Mouse (Mus musculus) forebrain, embryonic 15.5 days (tissue): ENCODE data around the gene Sh3bp5. TPM values are rescaled to one million over a fixed set of nuclear protein-coding genes. Genes with fewer than 3 reads are reported as not detected.

Source experiments
- ATAC-seq: fragments of 200-750 bp; cut with Nextera tagmentation; replicated peaks from 2 replicates; pipeline ENCODE4 v1.8.0; 2017; ENCODE audit warnings: mild to moderate bottlenecking, moderate TSS enrichment, moderate library complexity
- H3K27ac ChIP-seq: fragments of 300-500 bp; sonication (generic); replicated peaks from 2 replicates; pipeline ENCODE4 v1.5.1; 2015; ENCODE audit warnings: mild to moderate bottlenecking, inconsistent platforms
- H3K27me3 ChIP-seq: fragments of 300-500 bp; sonication (generic); 2 replicates; pipeline ENCODE4 v1.6.1; 2015; ENCODE audit warnings: inconsistent platforms
- H3K36me3 ChIP-seq: fragments of 300-500 bp; sonication (generic); 2 replicates; pipeline ENCODE4 v1.6.1; 2015; ENCODE audit warnings: mild to moderate bottlenecking, inconsistent platforms
- H3K4me1 ChIP-seq: fragments of 300-500 bp; sonication (generic); 2 replicates; pipeline ENCODE4 v1.6.1; 2015; ENCODE audit warnings: inconsistent platforms
- H3K4me2 ChIP-seq: fragments of 300-500 bp; sonication (generic); replicated peaks from 2 replicates; pipeline ENCODE4 v1.6.1; 2015; ENCODE audit warnings: mild to moderate bottlenecking, inconsistent platforms
- H3K4me3 ChIP-seq: fragments of 300-500 bp; sonication (generic); 2 replicates; pipeline ENCODE4 v1.5.1; 2015; ENCODE audit warnings: mild to moderate bottlenecking, inconsistent platforms
- H3K9ac ChIP-seq: fragments of 300-500 bp; sonication (generic); replicated peaks from 2 replicates; pipeline ENCODE4 v1.6.1; 2015; ENCODE audit warnings: mild to moderate bottlenecking, inconsistent platforms
- H3K9me3 ChIP-seq: fragments of 300-500 bp; sonication (generic); 2 replicates; pipeline ENCODE4 v1.6.1; 2016; ENCODE audit warnings: inconsistent platforms
- WGBS: fragments of 180-500 bp; shearing (Covaris S2); methylation state at CpG from one replicate; pipeline ENCODE4 v1.1.7; 2015; ENCODE audit warnings: mixed read lengths; 5-methylcytosine and 5-hydroxymethylcytosine counted together
- polyA plus RNA-seq: library from polyadenylated mRNA; unstranded; fragments of >200 nt; fragmentation: Nextera tagmentation; extraction: Ambion mirVana; gene quantifications from 2 replicates; pipeline ENCODE4 v1.2.1, GENCODE M21; 2015

Gene Sh3bp5
- polyA plus RNA-seq, 1 experiment from 2014 or later = 115 TPM

DNA sequence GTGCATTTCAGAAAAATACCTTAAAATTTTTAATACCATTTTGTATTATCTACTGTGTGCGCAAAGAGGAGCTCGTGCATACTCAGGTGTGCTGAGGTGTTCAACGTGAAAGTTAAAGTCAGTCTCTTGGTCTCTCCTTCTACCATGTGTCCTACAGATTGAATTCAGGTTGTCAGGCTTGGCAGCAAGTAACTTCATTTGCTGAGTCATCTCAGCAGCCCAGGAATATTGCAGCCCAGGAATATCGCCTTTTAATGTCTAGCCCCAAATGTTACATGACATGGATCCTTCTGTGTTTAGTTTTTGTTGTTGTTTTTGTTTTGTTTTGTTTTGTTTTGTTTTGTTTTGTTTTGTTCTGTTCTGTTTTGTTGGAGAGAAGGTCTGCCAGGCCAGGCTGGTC, 31.2 kb downstream of the Sh3bp5 start:
- Histone ChIP-seq H3K4me3 (no peak overlapping the region), H3K36me3 (peaks cover 12% of the 10 kb centered on the region), H3K9ac (no peak overlapping the region), H3K27me3 (no peaks in the 10 kb centered on the region), H3K27ac (no peak overlapping the region), H3K4me1 (no peaks in the 10 kb centered on the region), H3K4me2 (no peak overlapping the region), H3K9me3 (no peaks in the 10 kb centered on the region)
- WGBS = 94% methylated on average over 4 of the region's 4 CpGs
- ATAC-seq = no peak

GRCm38 (mm10) chr14:31403995-31404394, 31.9 kb downstream of the Sh3bp5 start:
- H3K27ac ChIP-seq = no peak overlapping the region
- no peak overlapping the region for H3K4me2 ChIP-seq
- no peaks in the 10 kb centered on the region for H3K9me3 ChIP-seq
- ATAC-seq = no peak
- no peaks in the 10 kb centered on the region for H3K4me1 ChIP-seq
- no peaks in the 10 kb centered on the region for H3K27me3 ChIP-seq
- no peak overlapping the region for H3K9ac ChIP-seq
- WGBS = 88% methylated on average over 8 of the region's 8 CpGs
- peaks cover 12% of the 10 kb centered on the region for H3K36me3 ChIP-seq
- no peak overlapping the region for H3K4me3 ChIP-seq

GRCm38 (mm10) chr14:31403556-31403955, 32.3 kb downstream of the Sh3bp5 start:
- Histone ChIP-seq H3K27me3 (no peaks in the 10 kb centered on the region), H3K4me3 (no peak overlapping the region), H3K9ac (no peak overlapping the region), H3K4me1 (no peaks in the 10 kb centered on the region), H3K4me2 (no peak overlapping the region), H3K27ac (no peak overlapping the region), H3K36me3 (peaks cover 12% of the 10 kb centered on the region), H3K9me3 (no peaks in the 10 kb centered on the region)
- WGBS = 81% methylated on average over 9 of the region's 9 CpGs
- no peak for ATAC-seq

DNA sequence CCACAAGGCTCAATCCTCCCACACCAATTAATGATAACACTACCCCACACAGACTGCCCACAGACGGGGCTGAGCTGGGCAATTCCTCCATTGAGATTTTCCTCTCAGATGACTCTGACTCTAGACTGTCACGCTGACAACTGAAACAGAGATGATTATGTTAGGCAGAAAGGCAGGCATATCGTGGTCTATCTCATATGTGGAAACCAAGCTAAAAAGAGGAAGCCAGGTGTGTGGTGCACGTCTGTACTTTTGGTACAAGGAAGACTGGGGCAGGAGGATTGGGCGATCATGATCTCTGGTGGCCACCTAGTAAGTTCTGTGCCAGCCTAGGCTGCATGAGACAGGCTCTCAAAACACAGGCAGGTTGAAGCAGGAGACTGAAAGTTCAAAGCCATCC, 33.2 kb downstream of the Sh3bp5 start:
- Histone ChIP-seq H3K27me3 (no peaks in the 10 kb centered on the region), H3K9ac (no peak overlapping the region), H3K27ac (no peak overlapping the region), H3K4me2 (no peak overlapping the region), H3K36me3 (peaks cover 12% of the 10 kb centered on the region), H3K9me3 (no peaks in the 10 kb centered on the region), H3K4me1 (no peaks in the 10 kb centered on the region), H3K4me3 (no peak overlapping the region)
- WGBS = 77% methylated on average over 5 of the region's 5 CpGs
- ATAC-seq = no peak

DNA sequence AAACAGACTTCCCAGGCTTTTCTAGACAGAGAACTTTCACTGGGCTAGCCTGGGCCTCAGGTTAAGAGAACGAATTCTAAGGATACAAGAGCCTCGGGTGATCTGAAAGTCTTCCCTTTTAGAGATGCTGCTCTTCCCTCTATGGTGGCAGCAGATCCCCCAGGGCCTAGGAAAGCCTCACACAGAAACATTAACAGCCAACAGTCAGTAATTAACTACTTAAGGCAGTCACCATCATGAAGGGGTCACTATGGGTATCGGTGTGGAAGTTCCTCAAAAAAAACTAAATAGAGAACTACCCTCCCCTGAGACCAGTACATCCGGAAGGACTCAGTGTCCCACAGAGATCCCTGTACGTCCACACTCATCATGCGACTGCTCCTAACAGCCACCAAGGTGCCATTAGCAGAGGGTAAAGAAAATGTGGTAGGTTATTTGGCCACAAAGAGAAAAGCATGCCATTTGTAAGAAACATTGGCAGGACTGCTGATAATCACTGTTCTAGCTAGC, 33.9 kb downstream of the Sh3bp5 start:
- 86% methylated on average over 6 of the region's 6 CpGs for WGBS
- Histone ChIP-seq H3K4me2 (no peak overlapping the region), H3K9ac (no peak overlapping the region), H3K36me3 (peaks cover 10% of the 10 kb centered on the region), H3K9me3 (no peaks in the 10 kb centered on the region), H3K4me1 (no peaks in the 10 kb centered on the region), H3K27ac (no peak overlapping the region), H3K27me3 (no peaks in the 10 kb centered on the region), H3K4me3 (no peak overlapping the region)
- ATAC-seq = no peak

- H3K36me3 ChIP-seq = peaks cover 6% of the 10 kb centered on the region
- ATAC-seq = no peak
- 91% methylated on average over 11 of the region's 11 CpGs for WGBS
- H3K9me3 ChIP-seq = no peaks in the 10 kb centered on the region
- H3K27me3 ChIP-seq = no peaks in the 10 kb centered on the region
- no peak overlapping the region for H3K4me2 ChIP-seq
- no peaks in the 10 kb centered on the region for H3K4me1 ChIP-seq
- no peak overlapping the region for H3K9ac ChIP-seq
- no peak overlapping the region for H3K4me3 ChIP-seq
- no peak overlapping the region for H3K27ac ChIP-seq
Measured at GRCm38 (mm10) chr14:31400896-31401295, 35.0 kb downstream of the Sh3bp5 start.

DNA sequence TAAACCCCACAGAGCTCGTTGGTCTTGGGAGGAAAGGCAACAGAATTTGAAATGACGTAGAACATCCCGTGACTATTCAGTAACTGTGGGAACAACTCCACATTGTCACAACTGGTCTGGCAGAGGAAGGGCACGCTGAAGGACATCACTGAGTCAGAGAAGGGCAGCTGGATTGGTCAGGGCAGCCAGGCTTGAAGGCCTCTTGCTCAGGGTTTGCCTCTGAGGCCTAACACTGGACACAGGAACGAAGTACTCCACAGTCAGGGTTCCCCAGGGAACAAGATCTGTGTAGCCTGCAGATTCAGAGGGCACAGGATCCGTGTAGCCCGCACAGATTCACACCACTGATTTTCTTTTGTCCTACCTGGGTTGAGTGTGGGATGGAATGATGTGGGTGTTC, 35.6 kb downstream of the Sh3bp5 start:
- no peaks in the 10 kb centered on the region for H3K4me1 ChIP-seq
- no peaks in the 10 kb centered on the region for H3K9me3 ChIP-seq
- H3K4me2 ChIP-seq = no peak overlapping the region
- no peak overlapping the region for H3K9ac ChIP-seq
- H3K36me3 ChIP-seq = peaks cover 4% of the 10 kb centered on the region
- no peak overlapping the region for H3K27ac ChIP-seq
- no peak overlapping the region for H3K4me3 ChIP-seq
- no peak for ATAC-seq
- no peaks in the 10 kb centered on the region for H3K27me3 ChIP-seq
- 88% methylated on average over 7 of the region's 7 CpGs for WGBS

DNA sequence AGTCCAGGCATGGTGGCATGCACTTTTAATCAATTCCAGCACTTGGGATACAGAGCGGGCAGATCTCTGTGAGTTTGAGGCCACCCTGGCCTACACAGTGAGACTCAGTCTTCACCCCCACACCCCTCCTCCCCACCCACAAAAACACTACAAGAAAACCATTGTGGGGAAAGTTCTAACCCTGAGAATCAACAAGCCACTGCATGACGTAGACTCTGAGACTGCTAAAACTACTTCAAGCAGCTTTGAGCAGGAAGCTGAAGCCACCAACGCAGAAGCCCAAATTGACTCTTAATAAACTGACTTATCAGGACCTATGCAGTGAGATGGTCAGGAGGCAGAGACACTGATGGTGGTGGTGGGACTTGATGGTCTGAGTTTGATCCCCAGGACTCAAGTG, 36.6 kb downstream of the Sh3bp5 start:
- H3K36me3 ChIP-seq = peaks cover 4% of the 10 kb centered on the region

GRCm38 (mm10) chr14:31398819-31399218, 37.1 kb downstream of the Sh3bp5 start:
- Histone ChIP-seq H3K27ac (no peak overlapping the region), H3K4me2 (no peak overlapping the region), H3K4me1 (no peaks in the 10 kb centered on the region), H3K9ac (no peak overlapping the region), H3K27me3 (no peaks in the 10 kb centered on the region), H3K4me3 (no peak overlapping the region), H3K36me3 (peaks cover 4% of the 10 kb centered on the region), H3K9me3 (no peaks in the 10 kb centered on the region)
- WGBS = 90% methylated on average over 11 of the region's 11 CpGs
- ATAC-seq = no peak

More for the DNA sequence above, 36.6 kb downstream of the Sh3bp5 start:
- no peak for ATAC-seq
- no peaks in the 10 kb centered on the region for H3K27me3 ChIP-seq
- no peak overlapping the region for H3K4me2 ChIP-seq
- no peaks in the 10 kb centered on the region for H3K4me1 ChIP-seq
- H3K9ac ChIP-seq = no peak overlapping the region
- 76% methylated on average over 3 of the region's 3 CpGs for WGBS
- H3K27ac ChIP-seq = no peak overlapping the region
- H3K4me3 ChIP-seq = no peak overlapping the region
- no peaks in the 10 kb centered on the region for H3K9me3 ChIP-seq

DNA sequence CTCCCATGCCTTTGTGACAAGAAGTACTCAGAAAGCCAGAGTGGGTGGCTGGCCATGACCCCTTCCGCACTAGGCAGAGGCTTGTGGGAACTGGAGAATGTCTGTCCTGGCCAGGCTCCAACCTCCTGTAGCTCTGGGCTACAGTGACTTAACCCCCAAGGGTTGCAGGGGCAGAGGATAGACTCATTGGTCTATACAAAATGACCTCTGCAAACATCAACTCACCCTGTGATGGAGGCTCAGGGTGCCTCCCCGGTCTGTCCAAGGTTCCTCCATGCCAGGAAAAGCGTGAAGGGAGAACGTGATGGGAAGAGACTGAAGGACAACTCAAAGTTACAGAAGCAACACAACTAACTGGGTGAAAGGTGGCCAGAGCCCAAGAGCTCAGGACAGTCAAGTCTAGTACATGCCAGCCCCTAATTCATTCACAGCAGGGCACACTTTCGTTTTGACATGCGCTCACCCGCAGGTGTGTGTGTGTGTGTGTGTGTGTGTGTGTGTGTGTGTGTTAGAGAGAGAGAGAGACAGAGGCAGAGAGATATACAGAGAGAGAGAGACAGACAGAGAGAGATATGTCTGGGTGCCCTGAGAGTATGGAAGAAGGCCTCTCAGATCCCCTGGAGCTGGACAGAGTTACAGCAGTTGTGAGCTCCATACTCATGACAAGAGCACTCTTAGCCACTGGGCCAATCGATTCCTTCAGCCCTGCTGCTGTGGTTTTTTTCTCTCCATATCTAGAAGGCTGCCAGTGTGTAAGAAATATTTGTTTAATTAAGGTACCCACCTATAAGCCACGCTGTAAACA, 37.9 kb downstream of the Sh3bp5 start:
- Histone ChIP-seq H3K36me3 (no peaks in the 10 kb centered on the region), H3K4me2 (no peak overlapping the region), H3K4me1 (no peaks in the 10 kb centered on the region), H3K27me3 (no peaks in the 10 kb centered on the region), H3K27ac (no peak overlapping the region), H3K9ac (no peak overlapping the region), H3K9me3 (no peaks in the 10 kb centered on the region), H3K4me3 (no peak overlapping the region)
- no peak for ATAC-seq
- WGBS = 91% methylated on average over 9 of the region's 9 CpGs

DNA sequence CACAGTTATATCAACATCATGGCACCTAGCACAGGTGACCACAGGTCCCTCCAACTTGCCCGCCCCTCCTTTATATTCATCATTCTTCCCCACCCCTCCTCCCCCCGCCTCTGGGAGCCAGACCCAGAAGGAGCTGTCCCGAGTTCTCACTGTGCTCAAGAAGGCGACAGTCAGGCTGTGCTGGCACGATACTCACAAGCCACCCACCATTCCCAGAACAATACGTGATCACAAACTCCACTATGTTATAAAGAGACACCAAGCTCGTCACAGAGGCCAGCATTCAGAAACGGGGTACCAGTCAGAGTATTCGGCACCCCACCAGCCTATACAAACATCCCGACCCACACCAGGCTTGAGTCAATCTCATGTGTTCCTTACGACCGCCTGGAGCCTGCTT, 38.5 kb downstream of the Sh3bp5 start:
- 82% methylated on average over 12 of the region's 12 CpGs for WGBS
- no peak overlapping the region for H3K4me2 ChIP-seq
- no peak for ATAC-seq
- H3K36me3 ChIP-seq = no peaks in the 10 kb centered on the region
- H3K4me1 ChIP-seq = no peaks in the 10 kb centered on the region
- H3K27me3 ChIP-seq = no peaks in the 10 kb centered on the region
- no peak overlapping the region for H3K9ac ChIP-seq
- H3K9me3 ChIP-seq = no peaks in the 10 kb centered on the region
- H3K4me3 ChIP-seq = no peak overlapping the region
- no peak overlapping the region for H3K27ac ChIP-seq

DNA sequence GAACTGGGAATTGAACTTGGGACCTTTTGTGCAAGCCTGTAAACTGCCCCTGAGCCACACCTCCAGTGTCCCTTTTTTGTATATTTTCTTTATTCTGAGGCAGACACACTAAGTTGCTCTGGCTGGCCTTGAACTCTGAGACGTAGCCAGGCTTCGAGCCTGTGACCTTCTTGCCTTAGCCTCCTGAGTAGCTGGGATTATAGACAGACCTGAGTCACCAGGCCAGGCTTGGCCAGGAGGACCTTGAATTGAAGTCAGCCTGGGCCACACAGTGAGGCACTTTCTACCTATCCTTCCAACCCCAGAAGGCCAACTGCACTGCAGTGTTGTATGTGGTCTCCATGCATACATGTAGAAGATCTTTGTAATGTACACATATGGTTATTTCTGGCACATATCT, 39.5 kb downstream of the Sh3bp5 start:
- no peaks in the 10 kb centered on the region for H3K36me3 ChIP-seq
- H3K27ac ChIP-seq = no peak overlapping the region
- H3K4me3 ChIP-seq = no peak overlapping the region
- no peak for ATAC-seq
- WGBS = 100% methylated on average over 2 of the region's 2 CpGs
- no peak overlapping the region for H3K9ac ChIP-seq
- H3K4me2 ChIP-seq = no peak overlapping the region
- no peaks in the 10 kb centered on the region for H3K4me1 ChIP-seq
- no peaks in the 10 kb centered on the region for H3K27me3 ChIP-seq
- no peaks in the 10 kb centered on the region for H3K9me3 ChIP-seq
